Mouse (Mus musculus) liver, embryonic 14.5 days (tissue): ENCODE results near the gene Jmjd1c.

Source experiments
- CTCF ChIP-seq: IDR thresholded peaks from 2 replicates; pipeline ENCODE4 v1.5.1; 2016; ENCODE audit warnings: antibody characterized with exemption, low read depth, control low read depth
- EP300 ChIP-seq: IDR thresholded peaks from 2 replicates; pipeline ENCODE4 v1.6.1; 2016; ENCODE audit warnings: antibody characterized with exemption, low read depth

GRCm38 (mm10) chr10:67250846-67251245 is 154.9 kb downstream of the Jmjd1c start:
- TF ChIP-seq CTCF = no peak
- no peak for TF ChIP-seq EP300
